Mouse (Mus musculus): ENCODE measurements around the gene Rere.

- TF ChIP-seq POLR2A (IDR thresholded peaks at IDR 0.05; ENCODE audit: control insufficient read depth in 1 of 2, insufficient read depth in 1 of 2, low read depth in 1 of 2, low read length in 2 of 2, poor library complexity in 1 of 2) (no peak), SMC3 (IDR thresholded peaks at IDR 0.05; ENCODE audit: low read depth, low read length) (no peak), CTCF (IDR thresholded peaks at IDR 0.05 in 2 of 3, conservative IDR thresholded peaks at IDR 0.05 in 1 of 3; ENCODE audit: control insufficient read depth in 1 of 3, insufficient read depth in 1 of 3, low read depth in 2 of 3, low read length in 3 of 3, poor library complexity in 1 of 3, severe bottlenecking in 1 of 3) (no peak), EP300 (IDR thresholded peaks at IDR 0.05; ENCODE audit: low read depth in 1 of 2, low read length in 2 of 2) (peak in 1 of 2 experiments; percentile 59; a peak in 2 of 4 replicates), TAL1 (IDR thresholded peaks at IDR 0.05; ENCODE audit: low read length) (peak; percentile 49)
Observed at GRCm38 (mm10) chr4:150450081-150450691, 168.7 kb downstream of the Rere start.

Data from MEL (cell line).